Mouse (Mus musculus): ENCODE measurements around the gene Hist1h4d. TPM values are rescaled to one million over a fixed set of nuclear protein-coding genes. Genes with fewer than 3 reads are reported as not detected.
A peak's percentile ranks its signal among the peaks of the same experiment; 100 is the strongest.

The Hist1h4d gene
- total RNA-seq, 2 experiments from 2014 or later: 243 to 449 TPM

DNA sequence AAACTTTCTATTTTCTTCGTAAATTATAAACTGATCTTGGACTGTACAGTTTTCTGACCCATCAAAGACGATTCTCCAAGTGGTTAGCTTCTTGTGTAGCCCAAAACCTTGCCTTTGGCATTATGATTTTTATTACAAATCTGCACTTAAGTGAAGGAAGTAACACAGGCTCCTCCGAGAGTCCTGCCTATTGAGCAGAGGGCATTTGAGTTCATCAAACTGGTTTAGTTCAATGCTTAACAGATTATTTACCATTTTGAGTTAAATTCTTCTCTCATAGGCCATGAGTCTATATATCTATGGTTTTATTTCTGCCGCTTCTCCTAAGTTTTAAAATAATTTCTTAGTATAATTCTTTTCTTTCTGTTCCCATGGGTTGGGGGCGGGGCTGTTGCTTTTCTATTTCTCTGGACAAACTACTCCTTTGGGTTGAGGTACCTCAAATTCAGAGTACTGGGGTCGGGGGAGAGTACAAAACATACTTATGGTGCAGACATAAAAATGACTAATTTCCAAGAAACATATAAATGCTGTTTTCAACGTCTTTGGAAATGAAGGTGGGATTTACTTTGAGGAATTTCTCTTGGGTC, 41.6 kb downstream of the Hist1h4d start:
- ATAC-seq (replicated peaks; ENCODE audit: low FRiP score, poor library complexity, severe bottlenecking): no peak

DNA sequence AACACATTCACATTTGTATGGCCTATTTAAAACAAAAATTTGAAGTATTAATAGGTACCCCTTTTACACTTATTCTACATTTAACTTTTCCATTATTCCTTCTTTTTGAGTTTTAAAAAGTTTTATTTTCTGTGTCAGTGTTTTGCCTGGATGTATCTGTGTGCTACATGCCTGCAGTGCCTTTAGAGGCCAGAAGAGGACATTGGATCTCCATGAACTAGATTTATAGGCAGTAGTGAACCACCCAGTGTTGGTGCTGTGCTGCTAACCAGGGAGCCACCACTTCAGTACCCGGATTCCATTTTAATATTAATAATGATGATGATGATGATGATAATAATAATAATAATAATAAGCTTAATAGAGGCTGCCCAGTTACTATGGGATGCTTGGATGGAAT, 49.3 kb downstream of the Hist1h4d start:
- peak; percentile 72 for ATAC-seq (replicated peaks; ENCODE audit: low FRiP score, poor library complexity, severe bottlenecking)

Other genes starting within 250 kb of the Hist1h4d start
Only the 30 nearest of the 35 such genes appear.
- 1.7 and 1.9 TPM in 2 replicates for gene Abt1, start 157.7 kb upstream of the Hist1h4d start, total RNA-seq (2015; ENCODE audit: low replicate concordance)
- 1.4 and 1.7 TPM in 2 replicates for gene Abt1, start 157.7 kb upstream of the Hist1h4d start, total RNA-seq (2017; ENCODE audit: low replicate concordance)
- 4.2 and 4.4 TPM in 2 replicates for gene Btn1a1, start 115.7 kb upstream of the Hist1h4d start, total RNA-seq (2015; ENCODE audit: low replicate concordance)
- gene Btn1a1, start 115.7 kb upstream of the Hist1h4d start, total RNA-seq (2017; ENCODE audit: low replicate concordance): 6.5 and 15.5 TPM in 2 replicates
- gene Btn2a2, start 92.7 kb upstream of the Hist1h4d start, total RNA-seq (2015; ENCODE audit: low replicate concordance): not detected in 2 replicates
- gene Btn2a2, start 92.7 kb upstream of the Hist1h4d start, total RNA-seq (2017; ENCODE audit: low replicate concordance): not detected in 2 replicates
- 19.8 and 50.6 TPM in 2 replicates for gene Hist1h4h, start 50.5 kb upstream of the Hist1h4d start, total RNA-seq (2015; ENCODE audit: low replicate concordance)
- gene Hist1h4h, start 50.5 kb upstream of the Hist1h4d start, total RNA-seq (2017; ENCODE audit: low replicate concordance): 443 and 524 TPM in 2 replicates
- 20.7 and 32.7 TPM in 2 replicates for gene Hist1h2af, start 47.7 kb upstream of the Hist1h4d start, total RNA-seq (2015; ENCODE audit: low replicate concordance)
- 925 and 1,298 TPM in 2 replicates for gene Hist1h2af, start 47.7 kb upstream of the Hist1h4d start, total RNA-seq (2017; ENCODE audit: low replicate concordance)
- gene Hist1h3g, start 46.2 kb upstream of the Hist1h4d start, total RNA-seq (2015; ENCODE audit: low replicate concordance): 74.4 and 97.2 TPM in 2 replicates
- gene Hist1h3g, start 46.2 kb upstream of the Hist1h4d start, total RNA-seq (2017; ENCODE audit: low replicate concordance): 54.5 and 131 TPM in 2 replicates
- gene Hist1h2bh, start 38.2 kb upstream of the Hist1h4d start, total RNA-seq (2015; ENCODE audit: low replicate concordance): 13.4 and 18.2 TPM in 2 replicates
- gene Hist1h2bh, start 38.2 kb upstream of the Hist1h4d start, total RNA-seq (2017; ENCODE audit: low replicate concordance): 63.0 and 67.3 TPM in 2 replicates
- 12.7 and 21.7 TPM in 2 replicates for gene Hist1h3f, start 37.5 kb upstream of the Hist1h4d start, total RNA-seq (2015; ENCODE audit: low replicate concordance)
- gene Hist1h3f, start 37.5 kb upstream of the Hist1h4d start, total RNA-seq (2017; ENCODE audit: low replicate concordance): 51.2 and 57.7 TPM in 2 replicates
- 55.5 and 68.5 TPM in 2 replicates for gene Hist1h4f, start 29.9 kb upstream of the Hist1h4d start, total RNA-seq (2015; ENCODE audit: low replicate concordance)
- 1,011 and 1,279 TPM in 2 replicates for gene Hist1h4f, start 29.9 kb upstream of the Hist1h4d start, total RNA-seq (2017; ENCODE audit: low replicate concordance)
- 14.6 and 16.7 TPM in 2 replicates for gene Hist1h1d, start 28.3 kb upstream of the Hist1h4d start, total RNA-seq (2015; ENCODE audit: low replicate concordance)
- gene Hist1h1d, start 28.3 kb upstream of the Hist1h4d start, total RNA-seq (2017; ENCODE audit: low replicate concordance): 170 and 238 TPM in 2 replicates
- gene Hist1h3e, start 19.2 kb upstream of the Hist1h4d start, total RNA-seq (2015; ENCODE audit: low replicate concordance): 37.3 and 49.5 TPM in 2 replicates
- 84.7 and 92.0 TPM in 2 replicates for gene Hist1h3e, start 19.2 kb upstream of the Hist1h4d start, total RNA-seq (2017; ENCODE audit: low replicate concordance)
- 1.7 TPM in 1 of 2 replicates, not detected in the other for gene Hist1h2ae, start 10.4 kb upstream of the Hist1h4d start, total RNA-seq (2015; ENCODE audit: low replicate concordance)
- gene Hist1h2ae, start 10.4 kb upstream of the Hist1h4d start, total RNA-seq (2017; ENCODE audit: low replicate concordance): 122 and 175 TPM in 2 replicates
- 170 and 206 TPM in 2 replicates for gene Hist1h2bg, start 10.2 kb upstream of the Hist1h4d start, total RNA-seq (2015; ENCODE audit: low replicate concordance)
- 470 and 670 TPM in 2 replicates for gene Hist1h2bg, start 10.2 kb upstream of the Hist1h4d start, total RNA-seq (2017; ENCODE audit: low replicate concordance)
- 208 and 222 TPM in 2 replicates for gene Hist1h2bf, start 7.4 kb upstream of the Hist1h4d start, total RNA-seq (2015; ENCODE audit: low replicate concordance)
- gene Hist1h2bf, start 7.4 kb upstream of the Hist1h4d start, total RNA-seq (2017; ENCODE audit: low replicate concordance): 253 and 407 TPM in 2 replicates
- not detected in 2 replicates for gene Hist1h2ad, start 7.2 kb upstream of the Hist1h4d start, total RNA-seq (2015; ENCODE audit: low replicate concordance)
- 370 and 678 TPM in 2 replicates for gene Hist1h2ad, start 7.2 kb upstream of the Hist1h4d start, total RNA-seq (2017; ENCODE audit: low replicate concordance)
- 52.8 and 69.6 TPM in 2 replicates for gene Hist1h3d, start 5.8 kb upstream of the Hist1h4d start, total RNA-seq (2015; ENCODE audit: low replicate concordance)
- gene Hist1h3d, start 5.8 kb upstream of the Hist1h4d start, total RNA-seq (2017; ENCODE audit: low replicate concordance): 50.4 and 63.8 TPM in 2 replicates
- gene Hist1h2be, start 39.5 kb downstream of the Hist1h4d start, total RNA-seq (2015; ENCODE audit: low replicate concordance): 6.7 and 17.6 TPM in 2 replicates
- gene Hist1h2be, start 39.5 kb downstream of the Hist1h4d start, total RNA-seq (2017; ENCODE audit: low replicate concordance): 69.9 and 74.3 TPM in 2 replicates
- gene Hist1h1e, start 41.0 kb downstream of the Hist1h4d start, total RNA-seq (2015; ENCODE audit: low replicate concordance): 468 and 530 TPM in 2 replicates
- gene Hist1h1e, start 41.0 kb downstream of the Hist1h4d start, total RNA-seq (2017; ENCODE audit: low replicate concordance): 717 and 954 TPM in 2 replicates
- gene Hist1h2ac, start 102.3 kb downstream of the Hist1h4d start, total RNA-seq (2015; ENCODE audit: low replicate concordance): 5.6 and 12.3 TPM in 2 replicates
- 55.5 and 70.6 TPM in 2 replicates for gene Hist1h2ac, start 102.3 kb downstream of the Hist1h4d start, total RNA-seq (2017; ENCODE audit: low replicate concordance)
- 44.9 and 49.2 TPM in 2 replicates for gene Hist1h2bc, start 102.6 kb downstream of the Hist1h4d start, total RNA-seq (2015; ENCODE audit: low replicate concordance)
- 164 and 206 TPM in 2 replicates for gene Hist1h2bc, start 102.6 kb downstream of the Hist1h4d start, total RNA-seq (2017; ENCODE audit: low replicate concordance)
- gene Hist1h1t, start 114.2 kb downstream of the Hist1h4d start, total RNA-seq (2015; ENCODE audit: low replicate concordance): not detected in 2 replicates
- gene Hist1h1t, start 114.2 kb downstream of the Hist1h4d start, total RNA-seq (2017; ENCODE audit: low replicate concordance): 1.9 and 2.0 TPM in 2 replicates
- gene Hist1h4c, start 116.9 kb downstream of the Hist1h4d start, total RNA-seq (2015; ENCODE audit: low replicate concordance): 59.8 and 77.5 TPM in 2 replicates
- gene Hist1h4c, start 116.9 kb downstream of the Hist1h4d start, total RNA-seq (2017; ENCODE audit: low replicate concordance): 249 and 402 TPM in 2 replicates
- gene Hfe, start 129.3 kb downstream of the Hist1h4d start, total RNA-seq (2015; ENCODE audit: low replicate concordance): 5.0 and 17.9 TPM in 2 replicates
- 2.0 and 4.5 TPM in 2 replicates for gene Hfe, start 129.3 kb downstream of the Hist1h4d start, total RNA-seq (2017; ENCODE audit: low replicate concordance)
- 188 and 215 TPM in 2 replicates for gene Hist1h1c, start 157.2 kb downstream of the Hist1h4d start, total RNA-seq (2015; ENCODE audit: low replicate concordance)
- gene Hist1h1c, start 157.2 kb downstream of the Hist1h4d start, total RNA-seq (2017; ENCODE audit: low replicate concordance): 1,447 and 1,942 TPM in 2 replicates
- gene Hist1h3c, start 164.0 kb downstream of the Hist1h4d start, total RNA-seq (2015; ENCODE audit: low replicate concordance): 41.1 and 59.8 TPM in 2 replicates
- 178 and 330 TPM in 2 replicates for gene Hist1h3c, start 164.0 kb downstream of the Hist1h4d start, total RNA-seq (2017; ENCODE audit: low replicate concordance)
- 79.4 and 128 TPM in 2 replicates for gene Hist1h2bb, start 165.1 kb downstream of the Hist1h4d start, total RNA-seq (2015; ENCODE audit: low replicate concordance)
- gene Hist1h2bb, start 165.1 kb downstream of the Hist1h4d start, total RNA-seq (2017; ENCODE audit: low replicate concordance): 1,415 and 1,638 TPM in 2 replicates
- 12.5 and 24.5 TPM in 2 replicates for gene Hist1h2ab, start 169.5 kb downstream of the Hist1h4d start, total RNA-seq (2015; ENCODE audit: low replicate concordance)
- gene Hist1h2ab, start 169.5 kb downstream of the Hist1h4d start, total RNA-seq (2017; ENCODE audit: low replicate concordance): 1,181 and 1,326 TPM in 2 replicates
- 179 and 183 TPM in 2 replicates for gene Hist1h3b, start 170.7 kb downstream of the Hist1h4d start, total RNA-seq (2015; ENCODE audit: low replicate concordance)
- gene Hist1h3b, start 170.7 kb downstream of the Hist1h4d start, total RNA-seq (2017; ENCODE audit: low replicate concordance): 251 and 270 TPM in 2 replicates
- gene Hist1h4b, start 175.4 kb downstream of the Hist1h4d start, total RNA-seq (2015; ENCODE audit: low replicate concordance): 50.5 and 52.2 TPM in 2 replicates
- 150 and 446 TPM in 2 replicates for gene Hist1h4b, start 175.4 kb downstream of the Hist1h4d start, total RNA-seq (2017; ENCODE audit: low replicate concordance)
- gene Hist1h4a, start 179.6 kb downstream of the Hist1h4d start, total RNA-seq (2015; ENCODE audit: low replicate concordance): 15.4 and 15.7 TPM in 2 replicates
- 211 and 254 TPM in 2 replicates for gene Hist1h4a, start 179.6 kb downstream of the Hist1h4d start, total RNA-seq (2017; ENCODE audit: low replicate concordance)